Mouse (Mus musculus): Measurements from ENCODE around the gene Frmd5.

Frmd5 gene

GRCm38 (mm10) chr2:121688107-121688506, 118.8 kb downstream of the Frmd5 start:
- in situ Hi-C loops (cut with MboI, MseI): no loop called here

DNA sequence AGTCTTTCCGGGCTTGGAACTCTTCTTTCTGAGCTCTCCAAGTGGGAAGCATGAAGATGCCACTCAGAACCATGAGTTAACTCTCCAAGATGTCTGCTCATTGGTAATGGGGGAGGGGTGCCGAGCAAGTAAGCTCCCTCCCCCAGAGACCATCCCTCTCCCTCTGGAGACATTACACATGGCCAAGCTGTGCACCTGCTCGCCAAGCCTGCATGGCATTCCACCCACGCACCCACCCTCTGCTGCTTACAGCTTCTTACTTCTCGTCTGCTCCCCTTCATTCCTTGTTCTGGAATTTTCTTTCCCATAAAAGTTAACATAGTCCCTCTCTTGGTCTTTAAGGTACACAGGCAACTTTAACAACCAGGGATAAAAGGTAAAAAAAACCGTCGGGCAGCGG, 123.3 kb downstream of the Frmd5 start:
- in situ Hi-C loops (cut with MboI, MseI): no loop called here

GRCm38 (mm10) chr2:121682361-121682760, 124.5 kb downstream of the Frmd5 start:
- in situ Hi-C loops (cut with MboI, MseI): no loop called here

DNA sequence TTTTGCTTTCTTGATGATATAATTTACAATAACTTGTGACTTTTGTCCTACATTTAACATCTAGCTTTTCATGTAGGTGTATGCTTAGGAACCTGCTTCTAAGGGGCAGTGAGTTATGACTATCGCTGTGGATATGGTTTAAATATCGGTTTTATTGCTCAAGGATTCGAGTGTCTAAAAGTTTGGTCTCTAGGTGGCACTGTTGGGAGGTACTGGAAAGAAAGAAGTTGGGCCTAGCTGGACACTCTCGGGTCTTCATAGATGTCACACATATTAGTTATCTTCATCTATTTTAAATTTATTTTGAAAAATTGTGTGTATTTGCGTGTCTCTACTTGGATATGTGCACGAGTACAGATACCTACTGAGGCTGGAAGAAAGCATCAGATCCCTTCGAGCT, 127.2 kb downstream of the Frmd5 start:
- in situ Hi-C loops (cut with MboI, MseI): no loop called here

GRCm38 (mm10) chr2:121677649-121677986, 129.3 kb downstream of the Frmd5 start:
- in situ Hi-C loops (cut with MboI, MseI): no loop called here

DNA sequence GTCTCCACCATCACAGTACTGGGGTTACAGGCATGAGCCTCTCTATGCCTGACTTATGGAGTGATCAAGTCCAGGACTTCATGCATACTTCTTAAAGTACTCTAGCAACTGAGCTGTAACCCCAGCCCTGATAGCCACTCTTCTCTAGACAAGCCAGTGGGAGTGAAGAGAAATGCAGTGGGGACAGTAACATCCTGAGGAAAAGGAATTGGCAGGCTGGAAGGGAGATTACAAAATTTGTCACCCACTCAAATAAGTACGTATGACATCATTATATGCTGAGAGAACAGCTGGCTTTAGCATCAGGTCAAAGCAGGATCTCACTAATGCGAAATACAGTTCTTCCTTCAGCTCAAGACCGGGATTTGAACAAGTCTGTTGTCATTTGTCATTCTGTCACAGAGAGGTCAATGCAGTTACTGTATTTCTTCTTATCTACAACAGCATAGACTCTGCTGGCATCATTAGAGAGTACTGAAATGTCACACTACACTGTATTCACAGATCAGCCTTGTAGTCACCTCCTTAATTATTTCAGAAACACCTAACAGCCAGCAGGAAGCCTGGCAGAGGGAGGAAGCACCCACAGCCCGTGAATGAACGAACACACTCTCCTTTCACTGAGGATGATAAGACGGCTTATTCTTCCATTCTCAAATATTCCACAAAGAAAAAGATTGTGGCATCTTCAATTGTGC, 129.8 kb downstream of the Frmd5 start:
- in situ Hi-C loops (cut with MboI, MseI): no loop called here

GRCm38 (mm10) chr2:121675895-121676294, 131.0 kb downstream of the Frmd5 start:
- in situ Hi-C loops (cut with MboI, MseI): no loop called here

DNA sequence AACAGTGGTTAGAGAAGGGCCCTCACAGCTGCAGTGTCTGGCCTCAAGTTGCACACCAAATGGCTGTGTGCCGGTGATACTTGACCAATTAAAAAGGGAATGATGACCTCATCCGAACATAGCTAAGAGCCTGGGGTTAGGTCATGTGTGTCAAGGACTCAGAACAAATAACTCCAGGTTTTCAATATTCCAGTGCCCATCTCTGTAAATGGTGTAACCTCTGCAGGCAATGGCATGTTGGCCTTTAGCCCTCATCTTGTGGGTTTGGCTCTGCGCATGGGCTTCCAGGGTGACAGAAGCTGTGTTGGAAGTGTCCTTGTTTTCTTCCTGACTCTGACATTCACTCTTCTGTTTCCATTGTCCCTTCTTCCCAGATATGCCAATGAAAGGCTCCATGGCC, 131.8 kb downstream of the Frmd5 start:
- in situ Hi-C loops (cut with MboI, MseI): no loop called here

DNA sequence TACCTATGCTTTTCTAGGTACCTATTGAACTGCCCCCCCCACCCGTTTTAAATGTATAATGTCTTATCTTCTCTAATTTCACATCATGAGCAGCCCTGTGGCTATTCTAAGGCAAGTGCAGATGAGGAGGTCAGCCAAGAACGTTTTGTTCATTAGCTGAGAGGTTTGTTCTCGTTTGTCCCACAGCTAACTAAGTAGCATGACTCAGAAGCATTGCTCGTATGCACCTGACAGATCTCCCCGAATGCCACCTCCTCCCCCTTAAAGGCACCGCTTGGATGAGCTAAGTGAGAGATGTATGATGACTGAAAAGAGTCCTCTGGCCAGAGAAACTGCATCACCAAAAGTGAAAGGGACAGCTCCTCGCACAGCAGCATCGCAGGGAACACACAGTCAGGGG, 132.7 kb downstream of the Frmd5 start:
- in situ Hi-C loops (cut with MboI, MseI): no loop called here

DNA sequence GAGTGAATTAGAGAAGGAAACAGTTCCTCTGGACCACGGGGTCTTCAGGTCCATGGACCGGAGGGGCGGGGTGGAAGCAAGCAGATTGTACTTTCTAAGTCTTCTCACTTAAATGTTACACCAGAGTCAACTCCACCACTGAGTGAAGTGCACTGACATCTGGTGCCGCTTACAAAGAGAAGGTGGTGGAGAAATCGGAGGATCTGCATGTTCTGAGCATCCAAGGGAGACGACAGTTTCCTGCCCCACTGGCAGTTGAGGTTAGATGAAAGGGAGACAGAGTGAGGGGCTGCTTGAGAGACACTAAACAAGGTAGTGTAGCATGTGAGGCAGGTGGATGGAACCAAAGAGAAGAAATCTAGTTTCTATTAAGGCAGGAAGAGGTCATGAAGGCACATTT, 137.0 kb downstream of the Frmd5 start:
- in situ Hi-C loops (cut with MboI, MseI): no loop called here

- in situ Hi-C loops (cut with MboI, MseI): no loop called here
Measured at GRCm38 (mm10) chr2:121668256-121668655, 138.6 kb downstream of the Frmd5 start.

DNA sequence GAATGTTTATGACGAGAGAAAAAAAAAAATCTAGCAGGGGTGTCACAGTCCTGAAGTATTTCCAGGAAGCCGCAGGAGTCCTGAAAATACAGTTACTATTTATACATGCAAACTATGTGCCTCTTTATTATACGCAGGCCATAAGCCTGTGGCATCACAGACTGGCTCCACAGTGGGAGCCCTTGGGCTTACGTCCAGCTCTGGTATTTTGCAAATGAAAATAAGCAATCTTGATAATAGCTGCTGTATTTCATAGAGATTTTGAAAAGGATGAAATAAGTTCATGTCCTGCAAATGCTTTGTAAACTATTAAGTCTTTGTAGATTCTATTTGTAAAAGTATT, 145.8 kb downstream of the Frmd5 start:
- in situ Hi-C loops (cut with MboI, MseI): no loop called here

DNA sequence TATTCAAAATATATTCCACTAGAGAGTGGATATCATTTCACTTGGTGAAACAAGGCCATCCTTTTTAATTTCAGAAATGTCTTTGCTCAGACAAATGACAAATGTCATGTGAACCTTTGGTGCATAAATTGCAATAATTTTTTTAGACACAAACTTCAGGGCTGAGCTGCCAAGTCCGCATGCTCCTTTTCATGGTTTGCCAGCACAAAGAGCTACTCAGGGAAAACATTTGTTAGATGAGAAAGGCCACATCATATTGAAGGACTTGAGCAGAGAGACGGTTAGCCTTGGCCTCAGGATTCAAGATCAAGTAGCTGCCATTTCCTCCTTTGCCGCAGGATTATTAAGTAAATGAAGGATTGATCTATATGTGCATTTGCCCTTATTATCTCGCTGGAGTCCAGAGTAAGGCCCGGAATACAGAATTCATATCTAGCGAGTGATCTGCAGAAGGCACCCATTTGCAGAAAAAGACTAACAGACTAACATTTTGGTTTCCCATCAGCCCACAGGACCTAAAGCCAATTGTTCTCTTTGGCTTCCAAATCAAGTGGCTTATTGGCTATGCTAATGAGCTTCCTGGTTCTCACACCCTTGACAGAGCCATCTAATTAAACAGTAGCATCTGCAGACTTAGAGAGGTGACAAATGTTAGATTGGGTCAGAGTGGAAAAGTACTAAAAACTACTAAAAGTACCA, 146.3 kb downstream of the Frmd5 start:
- in situ Hi-C loops (cut with MboI, MseI): no loop called here

DNA sequence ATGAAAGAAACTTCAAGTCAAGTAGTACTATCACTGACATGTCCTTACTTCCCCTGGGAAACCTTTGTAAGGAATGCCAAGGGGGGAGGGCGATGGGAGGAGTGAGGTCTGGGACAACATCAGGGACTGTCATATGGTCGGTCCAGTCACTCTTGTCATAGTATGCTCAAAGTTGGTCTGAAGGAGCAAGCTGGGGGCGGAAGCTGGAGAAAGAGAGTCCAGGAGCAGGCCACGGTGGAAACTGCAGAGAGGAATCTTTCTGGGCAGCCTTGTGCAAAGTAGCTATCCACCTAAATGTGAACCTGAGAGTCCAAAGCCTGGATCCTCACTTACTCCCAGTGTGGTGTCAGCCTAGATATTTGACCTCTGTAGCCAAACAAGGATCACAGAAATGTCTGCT, 147.5 kb downstream of the Frmd5 start:
- in situ Hi-C loops (cut with MboI, MseI): no loop called here

- in situ Hi-C loops (cut with MboI, MseI): no loop called here
Measured at GRCm38 (mm10) chr2:121658123-121658767, 148.6 kb downstream of the Frmd5 start.

DNA sequence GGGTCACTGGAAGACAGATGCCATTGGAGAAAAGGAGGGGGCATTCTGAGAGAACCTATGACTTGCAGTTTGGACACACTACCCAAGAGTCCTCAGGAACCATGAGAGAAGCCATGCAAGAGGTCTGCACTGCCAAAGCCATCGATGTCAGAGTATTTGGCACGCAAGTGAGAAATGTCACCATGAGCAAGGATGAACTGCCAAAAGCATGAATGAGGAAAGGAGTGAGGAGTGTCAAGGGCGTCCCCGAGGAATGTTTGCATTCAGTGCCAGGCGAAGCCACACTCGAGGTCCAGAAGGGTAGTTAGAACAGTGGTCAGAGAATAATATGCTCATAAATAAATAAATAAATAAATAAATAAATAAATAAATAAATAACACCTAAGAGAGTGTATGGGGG, 150.9 kb downstream of the Frmd5 start:
- in situ Hi-C loops (cut with MboI, MseI): no loop called here

- in situ Hi-C loops (cut with MboI, MseI): no loop called here
Measured at GRCm38 (mm10) chr2:121655106-121655505, 151.8 kb downstream of the Frmd5 start.

DNA sequence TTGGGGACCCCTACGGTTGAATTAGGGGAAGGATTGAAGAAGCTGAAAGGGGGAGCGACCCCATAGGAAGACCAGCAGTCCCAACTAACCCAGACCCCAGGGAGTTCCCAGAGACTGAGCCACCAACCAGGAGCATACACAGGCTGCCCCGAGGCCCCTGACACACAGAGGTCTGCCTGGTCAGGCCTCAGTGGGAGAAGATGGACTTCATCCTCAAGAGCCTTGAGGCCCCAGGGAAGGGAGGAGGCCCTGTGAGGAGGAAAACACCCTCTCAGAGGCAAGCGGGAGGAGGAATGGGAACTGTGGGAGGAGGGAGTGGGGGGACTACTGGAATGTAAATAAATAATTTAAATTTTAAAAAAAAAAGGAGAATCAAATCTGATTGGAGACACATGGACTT, 160.4 kb downstream of the Frmd5 start:
- in situ Hi-C loops (cut with MboI, MseI): no loop called here

DNA sequence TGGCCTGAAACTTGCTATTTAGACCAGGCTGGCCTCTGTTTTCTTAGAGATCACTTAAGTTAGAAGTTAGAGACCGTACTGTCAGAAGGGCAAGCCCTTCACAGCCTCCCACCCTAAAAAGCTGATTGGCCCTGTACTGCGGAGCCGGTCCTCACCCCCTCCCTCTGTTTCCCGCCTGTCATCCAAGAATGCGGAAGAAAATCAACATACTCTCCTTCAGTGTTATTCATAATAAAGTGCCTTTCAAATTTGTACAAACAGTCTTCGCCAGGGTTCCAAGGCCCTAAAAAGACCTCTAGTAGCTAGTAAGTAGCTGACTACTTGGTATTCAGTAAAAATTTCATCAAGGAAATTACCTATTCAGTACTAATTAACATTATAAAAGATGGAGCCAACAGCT, 164.0 kb downstream of the Frmd5 start:
- in situ Hi-C loops (cut with MboI, MseI): no loop called here

- in situ Hi-C loops (cut with MboI, MseI): no loop called here
Measured at GRCm38 (mm10) chr2:121632091-121632490, 174.8 kb downstream of the Frmd5 start.

GRCm38 (mm10) chr2:121630286-121630685, 176.6 kb downstream of the Frmd5 start:
- in situ Hi-C loops (cut with MboI, MseI): no loop called here

DNA sequence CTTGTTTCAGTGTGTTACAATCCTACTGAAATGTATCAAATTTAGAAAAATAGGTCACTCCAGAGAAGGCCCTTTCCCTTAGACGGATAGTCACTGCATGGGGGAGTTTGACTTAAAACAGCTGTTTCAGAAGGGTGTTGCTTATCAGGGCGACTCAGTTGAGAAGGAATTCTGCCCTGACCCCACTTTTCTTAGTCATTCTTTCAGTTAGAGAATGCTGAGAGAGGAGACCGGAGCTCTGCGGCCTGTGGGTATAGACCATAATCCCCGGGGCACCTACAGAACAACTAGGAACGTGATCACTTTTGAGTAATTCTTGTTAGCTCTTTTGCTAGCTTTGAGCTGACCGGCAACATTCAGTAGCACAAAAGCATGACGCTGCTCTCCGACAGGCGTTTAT, 178.6 kb downstream of the Frmd5 start:
- in situ Hi-C loops (cut with MboI, MseI): no loop called here

DNA sequence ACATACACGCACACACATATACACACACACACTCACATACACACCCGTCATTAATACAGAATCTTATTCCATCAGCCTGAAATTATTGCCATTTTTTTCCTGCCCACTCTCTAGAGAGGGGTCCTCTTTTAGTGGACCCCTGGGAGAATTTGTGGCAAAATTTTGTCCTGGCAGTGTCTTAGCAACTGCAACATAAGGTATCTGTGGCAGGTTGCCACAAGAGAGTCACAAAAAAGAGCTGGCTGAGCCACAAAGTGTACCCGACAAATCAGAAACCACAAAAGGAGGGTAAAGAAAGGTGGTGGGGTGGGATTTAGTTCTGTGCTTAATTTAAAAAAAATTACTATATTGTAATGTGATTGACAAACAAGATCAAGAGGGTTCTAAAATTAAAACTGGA, 181.0 kb downstream of the Frmd5 start:
- in situ Hi-C loops (cut with MboI, MseI): no loop called here

Data from T-helper 1 cell (primary cell).